Mouse (Mus musculus): ENCODE measurements at regions not wholly inside any gene's neighbourhood (a gene's known extent, or its start where the extent isn't known, plus 50 kb on each side); places are given as distances from the start of the nearest gene placed in this dataset.
A peak's percentile ranks its signal among the peaks of the same experiment; 100 is the strongest.

GRCm38 (mm10) chr3:121104571-121105407 lies 66.7 kb downstream of the Rwdd3 start:
- peak; percentile 60 to 63 for DNase-seq

GRCm38 (mm10) chr3:121102871-121103270 lies 68.6 kb downstream of the Rwdd3 start:
- no peak for DNase-seq

GRCm38 (mm10) chr3:121102120-121102519 lies 69.4 kb downstream of the Rwdd3 start:
- no peak for DNase-seq

- no peak for DNase-seq
These were observed 71.2 kb downstream of the Rwdd3 start for GRCm38 (mm10) chr3:121100211-121100860.

- peak; percentile 9 to 19 for DNase-seq
These were observed 78.0 kb downstream of the Rwdd3 start for GRCm38 (mm10) chr3:121093509-121093908.

GRCm38 (mm10) chr3:121088724-121089123 lies 82.8 kb downstream of the Rwdd3 start:
- DNase-seq, result no peak

GRCm38 (mm10) chr3:121068676-121069075 lies 102.8 kb downstream of the Rwdd3 start:
- no peak for DNase-seq

GRCm38 (mm10) chr3:121035904-121036549 lies 135.5 kb downstream of the Rwdd3 start:
- DNase-seq, result no peak

GRCm38 (mm10) chr3:121025546-121026157 lies 145.8 kb downstream of the Rwdd3 start:
- no peak for DNase-seq

- DNase-seq, result no peak
These were observed 146.7 kb downstream of the Rwdd3 start for GRCm38 (mm10) chr3:121024810-121025209.

GRCm38 (mm10) chr3:121021126-121021848 lies 150.2 kb downstream of the Rwdd3 start:
- no peak for DNase-seq

GRCm38 (mm10) chr3:121009223-121009622 lies 162.3 kb downstream of the Rwdd3 start:
- no peak for DNase-seq

GRCm38 (mm10) chr3:120983556-120984270 lies 187.8 kb downstream of the Rwdd3 start:
- no peak for DNase-seq

GRCm38 (mm10) chr3:120982795-120983555 lies 188.5 kb downstream of the Rwdd3 start:
- DNase-seq, result no peak

- no peak for DNase-seq
These were observed 189.3 kb downstream of the Rwdd3 start for GRCm38 (mm10) chr3:120982218-120982617.

GRCm38 (mm10) chr3:120970746-120971466 lies 200.6 kb downstream of the Rwdd3 start:
- no peak for DNase-seq

GRCm38 (mm10) chr3:120946906-120947305 lies 224.6 kb downstream of the Rwdd3 start:
- DNase-seq, result no peak

- no peak for DNase-seq
These were observed 237.1 kb downstream of the Rwdd3 start for GRCm38 (mm10) chr3:120934401-120934800.

GRCm38 (mm10) chr3:120920351-120920750 lies 251.1 kb downstream of the Rwdd3 start:
- DNase-seq, result no peak

- DNase-seq, result no peak
These were observed 272.6 kb downstream of the Rwdd3 start for GRCm38 (mm10) chr3:120898931-120899330.
